Mouse (Mus musculus) small intestine, adult 2 months (tissue): Measurements from ENCODE around the gene Isca1.

Experiments used
- CTCF ChIP-seq: fragments of 200-500 bp; IDR thresholded peaks from 2 replicates; pipeline ENCODE4 v1.5.1; 2012; ENCODE audit warnings: low read depth, mild to moderate bottlenecking, control low read depth, inconsistent platforms, low read length, moderate library complexity, mixed read lengths; ENCODE audit not compliant: insufficient replicate concordance, insufficient read length; ENCODE audit errors: extremely low read depth
- POLR2A ChIP-seq: fragments of 200-500 bp; IDR thresholded peaks from 2 replicates; pipeline ENCODE4 v1.6.1; 2012; ENCODE audit warnings: low read depth, mild to moderate bottlenecking, control low read depth, inconsistent platforms, low read length, moderate library complexity

GRCm38 (mm10) chr13:59746164-59746563 is 23.4 kb downstream of the Isca1 start:
- TF ChIP-seq CTCF, result no peak
- no peak for TF ChIP-seq POLR2A
